21 mouse cellular contexts compared by ENCODE assay signal in the genomic region with DNA sequence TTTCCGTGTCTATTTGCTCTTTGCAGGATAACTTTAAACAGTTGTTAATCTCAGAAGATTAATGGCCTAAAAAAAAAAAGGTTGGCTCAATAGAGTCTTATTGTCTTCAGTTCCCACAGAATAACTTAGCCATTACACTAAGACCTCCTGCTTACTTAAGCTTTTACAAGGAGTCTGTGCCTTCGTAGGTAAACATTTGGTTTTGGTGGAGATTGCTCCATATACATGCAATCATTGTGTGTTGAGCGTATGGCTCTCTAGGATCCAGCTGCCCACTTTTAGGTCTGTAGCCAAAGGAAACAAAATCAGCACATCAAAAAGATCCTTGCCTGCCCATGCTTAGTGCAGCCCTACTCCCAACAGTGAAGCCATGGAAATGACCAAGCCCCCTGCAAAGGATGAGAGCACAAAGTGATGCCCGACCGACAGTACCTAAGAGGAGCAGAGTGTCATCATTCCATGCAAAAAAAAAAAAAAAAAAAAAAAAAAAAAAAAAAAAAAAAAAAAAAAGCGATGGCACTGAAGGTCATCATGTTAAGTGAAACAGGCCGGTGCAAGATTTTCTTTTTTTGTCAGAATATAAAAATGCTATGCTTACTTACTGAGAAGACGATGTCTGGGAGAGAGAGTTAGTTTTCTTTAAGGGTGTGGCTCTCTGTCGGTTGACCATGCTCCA.
"Had no signal": no experiment of that assay in that cellular context is flagged by ENCODE, and none has a peak within 500 bp of the region (broad histone marks: within the 10 kb centered on the region; RNA-seq: fewer than 3 reads in every experiment).

No protein-coding gene starts in this region.

- H3K4me2 ChIP-seq: liver, embryonic 13.5 days; liver, embryonic 15.5 days; midbrain, embryonic 11.5 days; midbrain, embryonic 13.5 days; neural tube, embryonic 13.5 days; neural tube, embryonic 15.5 days had no signal

- H3K27ac ChIP-seq: liver, embryonic 13.5 days; liver, embryonic 15.5 days; macrophage; midbrain, embryonic 13.5 days; neural tube, embryonic 13.5 days; neural tube, embryonic 15.5 days had no signal

- H3K4me1 ChIP-seq: liver, embryonic 13.5 days; liver, embryonic 15.5 days; megakaryocyte, embryonic 14.5 days; midbrain, embryonic 13.5 days; neural tube, embryonic 13.5 days; neural tube, embryonic 15.5 days had no signal

- H3K36me3 ChIP-seq: liver, embryonic 13.5 days; liver, embryonic 15.5 days; midbrain, embryonic 13.5 days; neural tube, embryonic 13.5 days; neural tube, embryonic 15.5 days had no signal

- H3K9ac ChIP-seq: liver, embryonic 13.5 days; liver, embryonic 15.5 days; liver, postnatal 0 days; midbrain, embryonic 13.5 days; neural tube, embryonic 13.5 days; neural tube, embryonic 15.5 days had no signal

- ATAC-seq: liver, postnatal 0 days; midbrain, embryonic 13.5 days; midbrain, embryonic 16.5 days had no signal

- H3K27me3 ChIP-seq: liver, embryonic 13.5 days; liver, embryonic 15.5 days; megakaryocyte, embryonic 14.5 days; midbrain, embryonic 13.5 days; neural tube, embryonic 13.5 days; neural tube, embryonic 15.5 days had no signal

- H3K9me3 ChIP-seq: liver, embryonic 13.5 days; liver, embryonic 15.5 days; megakaryocyte, embryonic 14.5 days; midbrain, embryonic 13.5 days; neural tube, embryonic 13.5 days; neural tube, embryonic 15.5 days had no signal

- H3K4me3 ChIP-seq: liver, embryonic 13.5 days; liver, embryonic 15.5 days; megakaryocyte, embryonic 14.5 days; midbrain, embryonic 13.5 days; myocyte; neural tube, embryonic 13.5 days; neural tube, embryonic 15.5 days had no signal

- DNase-seq: liver, embryonic 13.5 days; liver, postnatal 0 days; lung, adult 2 months; lung, postnatal 14 days; lung, postnatal 36 days; retina, postnatal 1 day; right cerebral cortex, adult 18-20 months; right cerebral cortex, postnatal 25 days; right cerebral cortex, postnatal 4 days; thymus, adult 2 months; thymus, postnatal 25 days; thymus, postnatal 4 days had no signal
